Mouse (Mus musculus) embryo, embryonic 11 days (tissue): ENCODE data around the gene A630023A22Rik.

ENCODE experiments used
- DNase-seq: peaks from one replicate; pipeline ENCODE4 v3.0.0-alpha.2; 2015

A630023A22Rik gene

DNA sequence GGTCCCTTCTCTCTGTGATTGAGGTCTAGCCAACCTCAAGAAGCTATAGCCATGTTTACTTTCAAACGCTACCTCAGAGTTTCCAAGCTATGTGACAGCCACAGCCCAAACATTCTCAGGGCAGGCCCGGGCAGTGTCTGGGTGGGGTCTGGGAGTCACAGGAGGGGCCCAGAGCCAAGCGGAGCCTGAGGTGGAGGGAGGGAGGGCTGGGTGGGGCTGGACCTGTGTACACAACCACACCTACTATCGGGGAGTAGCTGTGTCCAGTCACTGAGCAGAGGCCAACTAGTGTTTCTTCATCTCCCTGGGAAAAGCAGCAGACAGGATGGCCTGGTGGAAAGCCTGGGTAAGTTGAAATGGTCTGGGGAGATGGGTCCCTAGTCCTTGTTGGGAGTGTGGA lies 16.8 kb downstream of the A630023A22Rik start, which contains the start of gene Anxa8:
TSS of gene Anxa8 (plus strand) at position 251 of the 400 bp plus-strand sequence.
- no peak for DNase-seq

GRCm38 (mm10) chr14:34080321-34080997 lies 22.1 kb downstream of the A630023A22Rik start:
- peak; percentile 92 for DNase-seq

DNA sequence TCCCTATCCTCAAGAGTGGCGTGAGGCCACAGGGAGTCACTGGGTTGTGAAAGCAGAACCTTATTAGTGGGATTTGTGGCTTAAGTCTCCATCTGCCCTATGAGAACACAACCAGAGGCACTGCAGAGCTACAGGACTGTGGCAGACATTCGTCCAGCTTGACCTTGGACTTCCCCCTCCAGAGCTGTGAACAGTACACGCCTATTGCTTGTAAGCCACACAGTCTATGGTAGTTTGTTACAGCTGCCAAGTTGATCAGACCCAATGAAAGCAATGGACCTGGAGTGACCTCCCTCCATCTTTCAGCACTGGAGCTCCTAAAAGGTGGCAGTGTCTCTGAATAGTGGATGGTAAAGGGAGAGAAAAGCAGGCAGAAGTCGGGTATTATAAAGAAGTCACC lies 24.3 kb downstream of the A630023A22Rik start:
- DNase-seq, result no peak

DNA sequence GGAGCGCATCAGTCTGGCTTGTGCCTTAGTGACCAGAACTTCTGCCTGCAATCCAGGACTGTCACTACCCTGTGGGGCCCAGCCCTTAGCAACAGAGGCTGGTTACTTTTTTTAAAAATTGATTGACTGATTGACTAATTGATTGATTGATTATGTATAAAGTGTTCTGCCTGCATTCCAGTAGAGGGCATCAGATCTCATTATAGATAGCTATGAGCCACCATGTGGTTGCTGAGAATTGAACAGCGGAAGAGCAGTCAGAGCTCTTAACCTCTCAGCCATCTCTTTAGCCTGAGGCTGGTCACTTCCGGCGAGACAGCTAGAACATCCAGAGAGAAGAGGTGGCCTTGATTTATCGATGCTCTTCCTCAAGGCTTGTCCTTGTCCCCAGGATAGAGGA lies 25.3 kb downstream of the A630023A22Rik start:
- DNase-seq, result no peak

- no peak for DNase-seq
These were observed 27.2 kb downstream of the A630023A22Rik start for GRCm38 (mm10) chr14:34075346-34075745.

GRCm38 (mm10) chr14:34071665-34072064 lies 30.9 kb downstream of the A630023A22Rik start:
- peak; percentile 14 for DNase-seq

- DNase-seq, result no peak
These were observed 50.0 kb downstream of the A630023A22Rik start, which contains the start of gene Antxrl for GRCm38 (mm10) chr14:34052516-34052915. TSS of gene Antxrl (plus strand) at chr14:34052707.

DNA sequence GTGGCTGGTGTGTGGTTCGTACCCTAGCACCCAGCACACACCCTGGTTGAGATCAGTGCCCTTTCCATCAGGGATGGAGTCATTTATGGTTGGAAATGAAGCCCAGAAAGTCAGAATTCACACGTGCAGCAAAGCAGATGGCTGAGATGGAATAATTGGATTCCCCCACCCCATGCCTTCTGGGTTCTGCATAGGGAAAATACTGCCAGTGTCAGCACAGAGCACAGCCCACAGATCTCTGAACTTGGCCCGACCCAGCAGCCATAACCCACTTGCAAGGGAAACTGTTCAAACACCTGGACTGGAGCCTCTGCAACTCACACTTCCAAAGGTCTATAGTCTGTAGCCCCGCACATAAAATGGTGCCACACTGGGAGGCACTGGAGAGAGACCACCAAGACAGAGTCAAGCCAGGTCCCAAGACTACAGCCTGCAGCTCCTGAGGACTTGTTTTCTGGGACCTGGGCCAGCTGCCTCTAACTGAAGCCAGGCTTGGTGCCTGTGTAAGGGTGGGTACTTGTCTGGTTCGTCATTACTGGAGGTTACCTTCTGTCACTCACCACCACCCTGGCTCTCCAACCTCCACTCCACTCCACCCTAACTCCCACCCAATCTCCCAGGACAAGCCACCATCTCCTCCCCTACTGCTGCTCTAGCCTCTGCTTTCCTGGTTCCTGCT lies 52.3 kb downstream of the A630023A22Rik start:
- DNase-seq, result no peak

GRCm38 (mm10) chr14:34043341-34043740 lies 59.2 kb downstream of the A630023A22Rik start:
- no peak for DNase-seq

DNA sequence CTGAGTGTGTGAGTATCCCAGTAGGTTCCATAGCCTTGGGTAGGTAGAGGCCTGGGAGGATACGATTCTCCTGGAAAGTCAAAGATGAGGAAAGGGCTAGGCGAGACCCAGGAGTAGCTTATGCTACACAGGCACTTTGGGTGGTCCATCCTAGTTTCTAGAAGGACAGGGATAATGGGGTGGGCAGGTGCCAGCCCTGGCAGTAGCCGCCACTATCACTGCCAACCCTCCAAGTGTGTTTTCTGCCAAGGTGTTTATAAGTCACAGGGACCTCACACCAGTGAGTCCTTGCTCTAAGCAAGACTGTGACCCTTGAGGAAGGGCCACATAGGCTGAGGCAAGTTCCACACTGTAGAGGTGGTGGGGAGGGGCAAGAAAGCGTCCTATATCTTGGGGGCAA lies 61.3 kb downstream of the A630023A22Rik start:
- DNase-seq, result no peak

- no peak for DNase-seq
These were observed 68.5 kb downstream of the A630023A22Rik start for GRCm38 (mm10) chr14:34033841-34034610.

GRCm38 (mm10) chr14:34026710-34027109 lies 75.8 kb downstream of the A630023A22Rik start:
- no peak for DNase-seq

GRCm38 (mm10) chr14:34016938-34017337 lies 85.6 kb downstream of the A630023A22Rik start:
- DNase-seq, result no peak

GRCm38 (mm10) chr14:34016381-34016780 lies 86.2 kb downstream of the A630023A22Rik start, which contains the start of gene Gm5460:
TSS of gene Gm5460 (plus strand) at chr14:34016758.
- no peak for DNase-seq

- DNase-seq, result no peak
These were observed 87.5 kb downstream of the A630023A22Rik start, which contains the start of gene Gm30083 for GRCm38 (mm10) chr14:34015063-34015462. TSS of gene Gm30083 (minus strand) at chr14:34015182.

GRCm38 (mm10) chr14:34002358-34002757 lies 100.2 kb downstream of the A630023A22Rik start:
- DNase-seq, result no peak

- no peak for DNase-seq
These were observed 101.1 kb downstream of the A630023A22Rik start for GRCm38 (mm10) chr14:34001445-34001844.
